Mouse (Mus musculus) heart, adult 2 months (tissue): Measurements from ENCODE around the gene Lpar2. TPM values are rescaled to one million over a fixed set of nuclear protein-coding genes. Genes with fewer than 3 reads are reported as not detected.

Source experiments
- DNase-seq, 2 experiments: peaks; one replicate each; pipeline ENCODE4 v3.0.0; 2021
- H3K27ac ChIP-seq: fragments of 200-600 bp; 2 replicates; pipeline ENCODE4 v1.8.1; 2022
- H3K27me3 ChIP-seq: fragments of 200-500 bp; 2 replicates; pipeline ENCODE4 v1.6.1; 2012; ENCODE audit warnings: mild to moderate bottlenecking, low read length, inconsistent platforms, mixed read lengths; ENCODE audit not compliant: control insufficient read depth, insufficient read depth
- H3K36me3 ChIP-seq: fragments of 200-500 bp; 2 replicates; pipeline ENCODE4 v1.6.1; 2012; ENCODE audit warnings: low read length, inconsistent platforms; ENCODE audit not compliant: control insufficient read depth, insufficient read depth
- H3K4me1 ChIP-seq: fragments of 200-500 bp; 2 replicates; pipeline ENCODE4 v1.6.1; 2011; ENCODE audit warnings: low read length; ENCODE audit not compliant: control insufficient read depth, insufficient read depth
- H3K4me3 ChIP-seq: fragments of 200-600 bp; 2 replicates; pipeline ENCODE4 v1.8.1; 2022
- H3K79me2 ChIP-seq: fragments of 200-500 bp; replicated peaks from 2 replicates; pipeline ENCODE4 v1.6.1; 2012; ENCODE audit warnings: mild to moderate bottlenecking, inconsistent platforms, low read length, moderate library complexity, mixed read lengths; ENCODE audit not compliant: control insufficient read depth, insufficient read depth
- H3K9ac ChIP-seq: fragments of 200-500 bp; 2 replicates; pipeline ENCODE4 v1.6.1; 2012; ENCODE audit warnings: low read depth, mild to moderate bottlenecking, control low read depth, inconsistent platforms, low read length, mixed read lengths
- CTCF ChIP-seq: fragments of 200-600 bp; IDR thresholded peaks from 2 replicates; pipeline ENCODE4 v1.8.1; 2022; ENCODE audit warnings: antibody characterized with exemption, mild to moderate bottlenecking, moderate library complexity
- EP300 ChIP-seq: fragments of 200-500 bp; IDR thresholded peaks from 2 replicates; pipeline ENCODE4 v1.6.1; 2011; ENCODE audit warnings: low read depth, low read length, control low read depth; ENCODE audit not compliant: insufficient read depth
- POLR2A ChIP-seq: fragments of 200-500 bp; IDR thresholded peaks from 2 replicates; pipeline ENCODE4 v1.6.1; 2011; ENCODE audit warnings: mild to moderate bottlenecking, low read depth, low read length, control low read depth; ENCODE audit not compliant: insufficient read depth
- WGBS: fragments of 180-500 bp; shearing (Covaris S2); methylation state at CpG from one replicate; pipeline ENCODE4 v1.1.7; 2018; 5-methylcytosine and 5-hydroxymethylcytosine counted together
- intact Hi-C: fragments of 180-260 bp; cut with DNase I; formaldehyde crosslinking; loops from one replicate; pipeline ENCODE4 v1.15.1; 2025
- polyA plus RNA-seq: library from polyadenylated mRNA; depleted of rRNA; stranded (reverse); fragments of >200 nt; gene quantifications from 2 replicates; pipeline ENCODE4 v1.2.3, GENCODE M21; 2012
- total RNA-seq, 2 experiments: library from RNA; stranded (reverse); gene quantifications; 2 replicates each; pipeline ENCODE4 v1.2.3; 2021

The Lpar2 gene
- total and polyA plus RNA-seq, 3 experiments = 0.18 to 0.53 (median 0.25) TPM

GRCm38 (mm10) chr8:69789731-69790130 is 32.5 kb upstream of the Lpar2 start:
- Histone ChIP-seq H3K9ac (no peak overlapping the region), H3K27me3 (no peaks in the 10 kb centered on the region), H3K36me3 (peaks cover 3% of the 10 kb centered on the region; the same call in 1 of the 2 replicates), H3K4me3 (no peak overlapping the region), H3K79me2 (peaks cover 3% of the 10 kb centered on the region), H3K27ac (no peak overlapping the region), H3K4me1 (no peaks in the 10 kb centered on the region; the same call in none of the 2 replicates)
- intact Hi-C loops = loop anchor here (2.0 to 5.0 kb wide), 4 partner anchors 15 to 162 kb away; partner anchors contain the start of genes Gm20422, Zfp868 and Zfp963
- TF ChIP-seq EP300 (no peak), POLR2A (no peak), CTCF (no peak)
- WGBS = 53% methylated on average over 5 of the region's 5 CpGs
- DNase-seq = no peak

GRCm38 (mm10) chr8:69790364-69790763 is 31.9 kb upstream of the Lpar2 start:
- peaks cover 3% of the 10 kb centered on the region; the same call in 1 of the 2 replicates for H3K36me3 ChIP-seq
- H3K27ac ChIP-seq = peak overlapping the region; percentile 91
- intact Hi-C loops = loop anchor here (2.0 to 5.0 kb wide), 4 partner anchors 16 to 163 kb away; partner anchors contain the start of genes Gm20422, Zfp868 and Zfp963
- H3K79me2 ChIP-seq = peaks cover 3% of the 10 kb centered on the region
- no peaks in the 10 kb centered on the region for H3K27me3 ChIP-seq
- peak overlapping the region; percentile 98 for H3K4me3 ChIP-seq
- no peak for DNase-seq
- WGBS = 19% methylated on average over 11 of the region's 11 CpGs
- TF ChIP-seq EP300 = no peak
- TF ChIP-seq CTCF = no peak
- no peak for TF ChIP-seq POLR2A
- no peak overlapping the region for H3K9ac ChIP-seq
- no peaks in the 10 kb centered on the region; the same call in none of the 2 replicates for H3K4me1 ChIP-seq

- Histone ChIP-seq H3K27ac (peak within 1 kb of the TSS; percentile 91), H3K4me3 (peak within 1 kb of the TSS; percentile 98), H3K27me3 (no peaks in the 10 kb centered on the region), H3K79me2 (peaks cover 3% of the 10 kb centered on the region), H3K36me3 (peaks cover 3% of the 10 kb centered on the region; the same call in 1 of the 2 replicates), H3K4me1 (no peaks in the 10 kb centered on the region; the same call in none of the 2 replicates), H3K9ac (peak within 1 kb of the TSS; percentile 94)
- TF ChIP-seq CTCF (peak; percentile 25), POLR2A (peak; percentile 91), EP300 (peak; percentile 66)
- DNase-seq = peak; percentile 91
- intact Hi-C loops = loop anchor here (2.0 to 5.0 kb wide), 4 partner anchors 16 to 164 kb away; partner anchors contain the start of genes Gm20422, Zfp868 and Zfp963
- 1% methylated on average over 38 of the region's 38 CpGs for WGBS
Observed at GRCm38 (mm10) chr8:69790773-69791367, 31.4 kb upstream of the Lpar2 start, which contains the start of the genes Atp13a1 and Zfp866. Gene Atp13a1 (plus strand): TSS chr8:69791163. Gene Zfp866 (minus strand): TSS chr8:69791178.

GRCm38 (mm10) chr8:69791415-69792068 is 30.7 kb upstream of the Lpar2 start:
- H3K27me3 ChIP-seq = no peaks in the 10 kb centered on the region
- DNase-seq = no peak
- peaks cover 3% of the 10 kb centered on the region for H3K79me2 ChIP-seq
- no peaks in the 10 kb centered on the region; the same call in none of the 2 replicates for H3K4me1 ChIP-seq
- H3K9ac ChIP-seq = peak overlapping the region; percentile 94
- no peak for TF ChIP-seq POLR2A
- no peak for TF ChIP-seq CTCF
- TF ChIP-seq EP300 = no peak
- peak overlapping the region; percentile 98 for H3K4me3 ChIP-seq
- peaks cover 3% of the 10 kb centered on the region; the same call in 1 of the 2 replicates for H3K36me3 ChIP-seq
- peak overlapping the region; percentile 91 for H3K27ac ChIP-seq
- under 1% methylated on average over 48 of the region's 48 CpGs for WGBS
- intact Hi-C loops = loop anchor here (2.0 to 5.0 kb wide), 4 partner anchors 17 to 164 kb away; partner anchors contain the start of genes Gm20422, Zfp868 and Zfp963

- Histone ChIP-seq H3K79me2 (peaks cover 3% of the 10 kb centered on the region), H3K9ac (no peak overlapping the region), H3K27me3 (no peaks in the 10 kb centered on the region), H3K27ac (no peak overlapping the region), H3K4me3 (no peak overlapping the region), H3K36me3 (peaks cover 3% of the 10 kb centered on the region; the same call in 1 of the 2 replicates), H3K4me1 (no peaks in the 10 kb centered on the region; the same call in none of the 2 replicates)
- no peak for DNase-seq
- intact Hi-C loops = loop anchor here (5.0 kb wide), 3 partner anchors 46 to 166 kb away; partner anchors contain the start of genes Zfp868 and Zfp963
- TF ChIP-seq CTCF = no peak
- no peak for TF ChIP-seq EP300
- TF ChIP-seq POLR2A = no peak
- 92% methylated on average over 4 of the region's 4 CpGs for WGBS
Observed at GRCm38 (mm10) chr8:69793666-69794065, 28.6 kb upstream of the Lpar2 start.
